Mouse (Mus musculus) thymus, postnatal 0 days (tissue): ENCODE results near the gene Aff3. TPM values are rescaled to one million over a fixed set of nuclear protein-coding genes. Genes with fewer than 3 reads are reported as not detected.

ENCODE experiments used
- DNase-seq: peaks from one replicate; pipeline ENCODE4 v3.0.0-alpha.2; 2015; ENCODE audit warnings: low spot score
- polyA plus RNA-seq: library from polyadenylated mRNA; unstranded; fragments of >200 nt; fragmentation: Nextera tagmentation; extraction: Ambion mirVana; gene quantifications from 2 replicates; pipeline ENCODE4 v1.2.1, GENCODE M21; 2015

Aff3 gene
- polyA plus RNA-seq, 1 experiment from 2014 or later, result 16.1 TPM

- no peak for DNase-seq
Measured at GRCm38 (mm10) chr1:38658376-38658775, 6.4 kb downstream of the Aff3 start.

- peak; percentile 86 for DNase-seq
Measured at GRCm38 (mm10) chr1:38657606-38658005, 7.1 kb downstream of the Aff3 start.

DNA sequence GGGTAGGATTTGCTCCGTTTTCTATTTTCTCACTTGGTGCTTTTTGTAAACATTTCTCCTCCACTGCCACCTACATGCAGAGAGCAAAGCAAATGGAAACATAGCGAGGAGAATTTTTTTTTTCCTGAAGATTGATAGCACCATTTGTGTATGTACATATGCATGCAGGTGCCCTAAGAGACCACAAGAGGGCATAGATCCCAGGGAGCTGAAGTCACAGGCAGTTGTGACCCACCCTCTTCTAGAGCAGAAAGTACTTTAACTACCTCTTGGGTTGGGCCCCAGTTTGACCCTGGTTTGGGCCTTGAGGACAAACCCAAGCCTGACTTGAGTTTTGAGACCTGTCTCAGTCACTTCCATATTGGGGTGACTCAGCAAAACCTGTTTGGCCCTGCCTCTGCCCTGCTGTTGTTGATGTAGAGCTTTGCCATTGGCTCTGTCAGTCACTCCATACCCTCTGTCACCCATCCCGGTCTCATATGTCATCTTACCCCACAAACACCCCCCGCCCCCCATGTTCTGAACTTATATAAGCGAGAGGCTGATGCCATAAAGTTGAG lies 9.7 kb downstream of the Aff3 start:
- DNase-seq, result no peak

DNA sequence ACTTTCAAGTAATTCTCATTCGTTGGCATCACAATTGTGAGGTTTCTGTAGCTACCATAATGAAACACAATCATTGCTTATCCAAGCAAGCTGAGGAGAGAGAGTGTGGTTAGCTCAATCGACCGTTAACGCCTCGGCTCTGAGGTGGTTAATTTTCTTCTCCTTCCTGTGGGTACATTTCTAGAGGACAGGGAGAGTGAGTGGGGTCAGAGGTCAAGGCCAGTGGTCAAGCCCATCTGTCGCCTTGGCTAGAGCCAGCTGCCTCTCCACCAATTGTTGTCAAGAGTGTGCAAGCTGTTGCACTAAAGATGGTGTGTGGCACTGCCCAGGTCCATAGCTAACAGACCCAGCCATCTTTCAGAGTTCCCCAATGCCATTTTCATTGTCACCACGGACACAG lies 14.7 kb downstream of the Aff3 start:
- no peak for DNase-seq

GRCm38 (mm10) chr1:38649174-38649573 lies 15.6 kb downstream of the Aff3 start:
- no peak for DNase-seq

DNA sequence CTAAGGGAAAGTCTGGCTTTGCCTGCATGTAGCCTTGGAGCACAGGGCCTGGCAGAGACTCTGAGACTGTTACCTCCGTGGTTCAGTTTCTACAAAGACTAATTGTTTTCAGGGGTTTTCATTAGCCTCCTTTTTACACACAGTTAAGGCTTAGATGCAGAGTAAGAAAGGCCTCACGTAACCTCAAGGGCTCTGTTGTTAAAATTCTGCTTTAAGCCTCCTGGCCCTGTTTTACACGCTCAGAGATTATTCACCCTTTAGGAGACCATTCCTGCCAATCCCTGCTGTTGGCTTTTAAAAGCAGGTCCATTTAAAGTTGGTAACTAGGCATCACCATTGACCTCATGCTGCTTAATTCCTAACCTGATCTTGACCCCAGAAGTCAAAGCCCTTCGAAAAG lies 22.5 kb downstream of the Aff3 start:
- DNase-seq, result no peak

DNA sequence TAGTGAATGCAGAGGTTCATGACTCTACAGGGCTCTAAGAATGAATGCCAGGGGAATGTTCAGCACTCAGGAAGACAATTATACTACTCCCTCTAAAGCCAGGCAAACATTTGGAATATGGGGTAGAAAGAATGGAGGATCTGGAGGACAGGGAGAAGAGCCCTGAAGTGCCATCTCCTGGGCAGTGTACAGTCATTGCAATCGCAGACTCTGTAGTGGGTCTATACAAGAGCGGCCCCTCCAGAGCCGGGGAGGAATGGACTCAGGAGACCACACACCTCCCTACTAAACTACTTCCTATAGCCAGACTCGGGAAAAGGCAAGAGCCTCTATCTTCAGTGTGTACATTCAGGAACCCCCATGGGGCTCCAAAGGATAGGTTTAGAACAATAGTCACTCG lies 25.1 kb downstream of the Aff3 start:
- DNase-seq, result no peak

- DNase-seq, result no peak
Measured at GRCm38 (mm10) chr1:38635596-38635995, 29.2 kb downstream of the Aff3 start.

- DNase-seq, result no peak
Measured at GRCm38 (mm10) chr1:38634081-38634480, 30.7 kb downstream of the Aff3 start.

DNA sequence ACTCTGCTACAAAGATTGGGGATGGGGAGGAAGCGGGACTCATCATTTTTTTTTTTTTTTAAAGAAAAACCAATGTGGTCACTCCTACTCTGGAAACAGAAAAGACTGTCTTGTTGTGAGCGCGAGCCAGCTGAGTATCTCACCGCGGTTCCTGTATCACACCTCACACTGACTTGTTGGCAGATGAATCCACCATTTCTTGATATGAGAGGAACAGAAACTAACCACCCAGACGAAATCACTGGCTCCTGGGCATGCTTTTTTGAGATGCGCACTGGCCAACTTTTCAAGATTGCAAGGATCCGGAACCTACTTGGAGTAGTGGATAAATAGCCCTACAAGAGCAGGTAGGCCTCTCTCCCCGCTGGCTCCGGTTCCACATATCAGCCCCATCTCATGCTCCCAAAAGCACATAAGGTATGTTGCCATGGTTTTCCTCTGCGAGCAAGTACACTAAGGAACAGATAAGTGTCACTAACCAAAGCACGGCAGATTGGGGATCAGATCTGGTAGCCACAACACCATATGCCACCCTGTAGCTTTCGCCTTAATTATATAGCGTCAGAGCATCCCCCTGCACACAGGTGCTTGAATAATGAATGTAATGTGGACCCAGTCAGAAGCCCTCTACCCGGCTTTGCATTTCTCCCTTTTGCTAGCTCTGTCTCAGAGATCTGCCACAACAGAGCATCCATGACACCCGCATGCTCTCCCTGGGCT lies 32.1 kb downstream of the Aff3 start:
- no peak for DNase-seq

GRCm38 (mm10) chr1:38631501-38632279 lies 33.1 kb downstream of the Aff3 start:
- no peak for DNase-seq

GRCm38 (mm10) chr1:38628901-38629585 lies 35.7 kb downstream of the Aff3 start:
- DNase-seq, result no peak

- DNase-seq, result no peak
Measured at GRCm38 (mm10) chr1:38628426-38628825, 36.3 kb downstream of the Aff3 start.

DNA sequence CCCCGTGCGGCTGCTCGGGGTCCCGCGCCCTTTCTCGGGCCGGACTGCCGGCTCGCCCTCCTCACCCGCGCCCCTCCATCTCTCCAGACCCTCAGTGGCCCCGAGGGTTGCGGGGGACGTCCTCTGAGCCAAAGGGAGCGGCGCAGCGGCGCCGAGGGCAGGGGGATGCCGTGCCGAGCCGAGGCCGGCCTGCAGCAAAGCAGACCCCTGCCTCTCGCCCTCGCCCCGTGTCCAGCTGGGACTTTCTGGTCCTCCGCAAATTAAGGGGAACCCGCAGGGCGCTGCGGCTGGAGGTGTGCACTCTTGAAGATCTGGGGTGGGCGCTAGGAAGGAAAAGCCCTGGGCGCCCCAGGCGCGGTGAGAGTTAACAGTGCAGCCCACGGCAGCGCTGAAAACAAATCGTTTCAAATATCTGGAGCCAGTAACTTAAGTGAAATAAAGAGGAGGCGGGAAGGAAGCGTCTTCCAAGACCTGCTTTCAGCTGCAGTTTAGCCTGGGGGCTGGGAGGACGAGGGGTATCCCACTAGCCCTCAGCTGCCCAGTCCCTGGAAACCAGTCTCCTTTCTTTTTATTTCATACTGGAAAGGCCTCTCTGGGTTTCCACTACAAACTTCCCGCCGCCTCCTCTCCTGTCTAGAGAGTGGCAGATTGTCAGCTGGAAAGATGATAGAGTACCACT lies 36.9 kb downstream of the Aff3 start:
- peak; percentile 18 for DNase-seq

DNA sequence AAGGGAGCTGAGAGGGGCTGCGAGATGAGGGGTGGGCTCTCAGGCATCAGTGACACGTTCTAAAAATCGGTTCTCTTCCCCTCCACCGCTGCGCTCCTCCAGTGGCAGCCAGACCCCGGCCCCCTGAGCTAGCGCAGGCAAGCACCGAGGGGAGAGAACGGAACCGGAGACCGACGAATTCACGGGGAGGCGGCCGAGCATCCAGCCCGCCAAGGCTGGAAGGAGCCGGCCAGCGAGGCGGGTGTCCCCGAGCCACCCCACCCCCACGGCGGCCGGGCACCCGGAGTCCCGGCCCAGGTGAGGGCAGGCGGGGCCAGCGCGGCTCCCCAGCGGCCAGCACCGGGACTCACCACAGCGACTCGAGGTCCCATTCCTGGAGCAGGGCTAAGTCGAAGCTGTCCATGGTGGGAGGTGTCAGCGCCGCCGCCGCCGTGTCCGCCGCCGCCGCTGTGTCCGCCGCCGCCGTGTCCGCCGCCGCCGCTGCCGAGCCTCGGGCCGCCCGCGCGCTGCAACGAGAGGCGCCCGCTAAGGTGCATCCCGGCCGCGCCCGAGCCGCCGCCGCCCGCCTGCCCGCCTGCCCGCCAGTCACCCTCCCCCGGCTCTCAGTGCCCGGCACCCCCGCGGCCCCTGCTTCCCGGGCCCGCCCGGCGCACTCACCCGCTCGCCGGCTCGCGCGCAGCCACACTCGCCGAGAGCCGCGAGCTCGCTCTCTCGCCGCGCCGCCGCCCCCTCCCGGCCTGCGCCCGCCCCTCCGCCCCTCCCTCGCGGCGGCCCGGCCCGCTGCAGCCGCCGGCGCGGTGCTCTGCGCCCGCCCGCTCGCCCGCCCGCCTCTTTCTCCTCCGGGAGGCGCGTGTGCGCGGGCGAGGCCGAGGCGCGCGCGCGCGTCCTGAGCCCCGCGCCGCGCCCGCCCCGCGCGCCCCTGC lies 37.8 kb downstream of the Aff3 start:
- peak; percentile 45 for DNase-seq

- DNase-seq, result no peak
Measured at GRCm38 (mm10) chr1:38626388-38626738, 38.4 kb downstream of the Aff3 start.

DNA sequence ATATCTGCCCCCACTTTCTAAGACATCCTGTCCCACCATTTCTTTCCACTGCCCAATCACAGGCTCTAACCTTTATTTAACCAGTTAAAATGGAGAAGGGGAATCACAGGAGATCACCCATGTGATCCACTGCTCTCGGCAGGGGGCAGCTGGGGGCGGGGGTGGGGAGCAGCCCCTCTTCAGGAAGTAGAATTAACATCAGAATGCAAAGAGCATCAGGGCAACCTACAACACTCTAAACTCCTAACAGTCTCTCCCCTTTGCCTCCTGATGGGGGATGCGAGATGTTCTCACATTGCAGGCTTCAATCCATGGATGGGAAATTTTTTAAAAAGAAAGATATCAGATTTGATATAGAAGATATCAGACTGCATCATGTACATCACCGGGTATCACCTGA lies 42.9 kb downstream of the Aff3 start:
- no peak for DNase-seq

DNA sequence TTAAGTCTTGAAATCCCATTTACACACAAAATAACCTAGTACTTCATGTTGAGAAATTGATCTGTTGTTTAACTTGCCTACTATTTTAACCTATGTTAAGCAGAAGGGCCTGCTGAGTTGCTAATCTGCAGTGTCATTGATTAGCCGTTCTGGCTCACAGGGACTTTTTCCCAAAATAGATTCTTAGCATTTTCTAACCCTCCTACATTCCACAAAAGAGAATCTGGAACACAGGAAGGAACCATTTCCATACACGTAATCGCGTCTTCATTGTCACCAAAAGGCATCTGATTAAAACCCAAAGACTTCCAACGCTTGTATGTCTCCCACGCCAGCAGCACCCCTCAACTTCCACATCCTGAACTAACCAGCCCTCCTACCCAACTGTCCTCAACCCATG lies 44.4 kb downstream of the Aff3 start:
- DNase-seq, result no peak

DNA sequence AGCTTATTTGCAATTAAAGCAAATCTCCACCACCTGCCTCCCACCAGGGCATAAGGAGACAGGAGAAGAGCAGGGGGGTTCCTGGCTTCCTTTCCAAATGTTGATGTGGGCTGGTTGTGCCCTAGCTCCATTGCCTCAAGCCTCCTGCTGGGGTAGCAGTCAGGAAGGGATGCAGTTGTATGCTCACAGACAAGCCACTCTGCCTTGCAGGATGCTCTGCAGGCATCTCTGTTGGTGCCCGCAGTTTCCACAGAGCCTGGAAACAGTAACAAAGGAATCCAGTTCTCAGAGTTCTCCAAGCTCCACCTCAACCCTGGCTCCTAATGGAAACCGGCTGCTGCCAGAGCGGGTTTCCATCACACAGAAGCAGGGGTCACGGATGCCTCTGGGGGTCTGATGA lies 58.0 kb downstream of the Aff3 start:
- DNase-seq, result no peak

- no peak for DNase-seq
Measured at GRCm38 (mm10) chr1:38605426-38605825, 59.3 kb downstream of the Aff3 start.
